Mouse (Mus musculus) lung, adult 2 months (tissue): ENCODE measurements around the gene Pnpla1.

Experiments
- CTCF ChIP-seq: fragments of 200-500 bp; IDR thresholded peaks from 2 replicates; pipeline ENCODE4 v1.5.1; 2011; ENCODE audit warnings: mild to moderate bottlenecking, low read length, control low read depth; ENCODE audit not compliant: insufficient read depth
- POLR2A ChIP-seq: fragments of 200-500 bp; IDR thresholded peaks from 2 replicates; pipeline ENCODE4 v1.6.1; 2011; ENCODE audit warnings: low read depth, mild to moderate bottlenecking, control low read depth, low read length, borderline replicate concordance; ENCODE audit errors: extremely low read depth

DNA sequence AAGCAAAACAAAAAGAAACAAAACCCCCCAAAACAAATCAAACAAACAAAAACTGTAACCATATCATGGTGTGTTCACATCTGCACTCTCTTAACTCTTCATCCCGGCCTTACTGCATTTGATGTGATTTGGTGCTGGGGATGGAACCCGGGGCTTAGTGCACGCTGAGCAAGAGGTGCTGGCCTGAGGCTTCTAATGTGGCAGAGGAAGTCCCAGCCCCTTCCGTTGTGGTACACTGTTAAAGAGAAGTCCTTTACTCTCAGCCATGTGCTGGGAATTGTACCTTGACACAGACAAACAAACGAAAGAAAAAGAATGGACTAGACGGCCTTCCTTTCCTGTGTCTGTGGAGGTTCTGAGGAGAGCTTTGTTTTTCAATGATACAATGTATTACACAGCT, 63.9 kb downstream of the Pnpla1 start:
- TF ChIP-seq CTCF (no peak), POLR2A (no peak)
